Mouse (Mus musculus) liver, adult 2 months (tissue): ENCODE measurements around the gene Irf9.

Source experiments
- CTCF ChIP-seq: fragments of 200-500 bp; IDR thresholded peaks from 2 replicates; pipeline ENCODE4 v1.5.1; 2011; ENCODE audit warnings: low read depth, low read length, control low read depth
- POLR2A ChIP-seq: fragments of 200-500 bp; IDR thresholded peaks from 2 replicates; pipeline ENCODE4 v1.6.1; 2011; ENCODE audit warnings: low read length, control low read depth; ENCODE audit not compliant: insufficient read depth; ENCODE audit errors: extremely low read depth

GRCm38 (mm10) chr14:55603633-55604576 lies 534 bp downstream of the Irf9 start:
- TF ChIP-seq POLR2A: peak; percentile 24
- peak; percentile 94 for TF ChIP-seq CTCF
